Mouse (Mus musculus) lung, embryonic 14.5 days (tissue): Measurements from ENCODE around the gene Skil. TPM values are rescaled to one million over a fixed set of nuclear protein-coding genes. Genes with fewer than 3 reads are reported as not detected.

Source experiments
- ATAC-seq: fragments of 200-750 bp; cut with Nextera tagmentation; 2 replicates; pipeline ENCODE4 v1.8.0; 2017; ENCODE audit warnings: mild to moderate bottlenecking, moderate TSS enrichment, moderate library complexity; ENCODE audit not compliant: insufficient read depth
- DNase-seq: peaks from one replicate; pipeline ENCODE4 v3.0.0-alpha.2; 2015
- H3K27ac ChIP-seq: fragments of 300-500 bp; sonication (generic); 2 replicates; pipeline ENCODE4 v1.5.1; 2014; ENCODE audit warnings: low read depth, mild to moderate bottlenecking, moderate library complexity
- H3K27me3 ChIP-seq: fragments of 300-500 bp; sonication (generic); 2 replicates; pipeline ENCODE4 v1.6.1; 2014; ENCODE audit warnings: low read length, control low read depth; ENCODE audit not compliant: insufficient read depth
- H3K36me3 ChIP-seq: fragments of 300-500 bp; sonication (generic); 2 replicates; pipeline ENCODE4 v1.6.1; 2014; ENCODE audit warnings: control low read depth; ENCODE audit not compliant: insufficient read depth
- H3K4me1 ChIP-seq: fragments of 300-500 bp; sonication (generic); 2 replicates; pipeline ENCODE4 v1.6.1; 2014; ENCODE audit warnings: antibody characterized with exemption, control low read depth; ENCODE audit not compliant: insufficient read depth
- H3K4me2 ChIP-seq: fragments of 300-500 bp; sonication (generic); 2 replicates; pipeline ENCODE4 v1.6.1; 2014; ENCODE audit warnings: mild to moderate bottlenecking
- H3K4me3 ChIP-seq: fragments of 300-500 bp; sonication (generic); 2 replicates; pipeline ENCODE4 v1.5.1; 2014; ENCODE audit warnings: low read depth, low read length
- H3K9ac ChIP-seq: fragments of 300-500 bp; sonication (generic); 2 replicates; pipeline ENCODE4 v1.6.1; 2014
- H3K9me3 ChIP-seq: fragments of 300-500 bp; sonication (generic); 2 replicates; pipeline ENCODE4 v1.6.1; 2016; ENCODE audit warnings: low read depth, low read length, control low read depth
- CTCF ChIP-seq: IDR thresholded peaks from 2 replicates; pipeline ENCODE4 v1.5.1; 2016; ENCODE audit warnings: antibody characterized with exemption, low read depth
- WGBS: fragments of 180-500 bp; shearing (Covaris S2); extraction: QIAGEN DNeasy Blood & Tissue Kit; methylation state at CpG from one replicate; pipeline ENCODE4 v1.1.7; 2014; 5-methylcytosine and 5-hydroxymethylcytosine counted together
- polyA plus RNA-seq: library from polyadenylated mRNA; unstranded; fragments of >200 nt; fragmentation: Nextera tagmentation; extraction: Ambion mirVana; gene quantifications from 2 replicates; pipeline ENCODE4 v1.2.1, GENCODE M21; 2014

The Skil gene
- polyA plus RNA-seq, 1 experiment from 2014 or later = 24.0 TPM

DNA sequence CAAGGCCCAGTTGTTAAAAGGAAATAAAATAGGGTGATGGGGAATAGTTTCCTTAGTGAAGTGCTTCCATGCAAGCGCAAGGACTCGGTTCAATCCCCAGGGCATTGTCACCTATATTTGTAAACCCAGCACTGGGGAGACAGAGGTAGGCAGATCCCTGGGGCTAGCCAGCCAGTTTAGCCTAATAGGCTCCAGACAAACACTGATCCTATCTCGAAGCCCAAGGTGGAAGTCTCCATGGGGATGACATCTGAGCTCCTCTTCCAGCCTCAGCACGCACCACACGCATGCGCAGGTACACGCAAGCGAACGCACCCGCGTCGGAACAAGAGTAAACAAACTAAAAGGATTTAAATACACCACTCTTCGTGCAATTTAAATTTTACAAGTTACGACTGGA, 23.1 kb upstream of the Skil start:
- no peaks in the 10 kb centered on the region for H3K36me3 ChIP-seq

DNA sequence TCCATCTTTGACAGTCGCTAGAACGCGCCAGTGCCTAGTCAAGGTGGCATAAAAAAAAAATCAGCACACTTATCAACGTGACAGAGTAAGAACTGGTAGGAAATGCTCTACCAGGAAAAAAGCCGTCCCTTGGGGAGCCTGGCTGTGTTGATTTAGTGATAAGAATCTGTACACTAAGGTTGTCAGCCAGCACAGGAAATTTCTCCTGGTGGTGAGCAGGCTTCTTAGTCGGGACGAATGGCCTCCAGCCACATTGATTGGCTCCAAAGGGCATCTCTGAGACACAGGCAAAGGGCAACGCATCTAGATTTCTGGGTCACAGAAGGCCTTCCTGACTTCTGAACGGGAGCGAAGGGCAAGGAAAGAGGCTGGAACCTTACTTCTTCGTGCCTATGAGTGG, 19.1 kb upstream of the Skil start:
- ATAC-seq = no peak

More for the DNA sequence above, 23.1 kb upstream of the Skil start:
- WGBS = 88% methylated on average over 14 of the region's 14 CpGs
- H3K4me1 ChIP-seq = no peaks in the 10 kb centered on the region
- no peaks in the 10 kb centered on the region for H3K9me3 ChIP-seq
- no peaks in the 10 kb centered on the region for H3K27me3 ChIP-seq
- ATAC-seq = no peak
- H3K9ac ChIP-seq = no peak overlapping the region
- H3K4me3 ChIP-seq = no peak overlapping the region
- DNase-seq = no peak
- H3K27ac ChIP-seq = no peak overlapping the region
- no peak for TF ChIP-seq CTCF
- no peak overlapping the region for H3K4me2 ChIP-seq

DNA sequence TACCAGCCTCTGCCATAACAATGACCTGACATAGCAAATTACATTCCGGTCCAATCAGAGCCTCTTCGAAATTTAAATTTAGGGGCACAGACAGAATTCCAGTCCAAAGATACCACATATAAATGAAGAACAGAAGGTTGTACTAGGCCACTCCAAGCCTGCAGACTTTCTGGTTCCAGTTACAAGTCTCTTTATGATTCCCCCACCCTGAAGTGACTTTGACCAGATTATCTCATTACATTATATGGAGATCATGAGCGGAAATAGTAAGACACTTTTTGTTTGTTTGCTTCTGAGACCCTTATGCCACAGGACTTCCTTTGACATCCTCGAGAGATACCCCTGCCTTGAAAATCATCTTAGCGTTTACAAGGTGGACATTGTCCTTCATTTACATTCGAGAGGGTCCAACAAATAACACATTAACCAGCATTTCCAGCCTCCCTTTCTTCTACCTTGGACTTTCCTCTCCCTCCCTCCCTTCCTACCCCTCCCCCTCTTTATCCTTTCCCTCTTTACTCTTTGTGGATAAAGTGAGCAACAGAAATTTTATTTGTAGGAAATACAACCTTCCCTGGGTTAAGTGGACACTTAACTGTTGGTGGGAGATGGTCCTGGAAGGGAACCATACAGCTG, 17.7 kb upstream of the Skil start:
- Histone ChIP-seq H3K4me2 (no peak overlapping the region), H3K4me3 (no peak overlapping the region), H3K27me3 (no peaks in the 10 kb centered on the region), H3K36me3 (no peaks in the 10 kb centered on the region), H3K9me3 (no peaks in the 10 kb centered on the region), H3K4me1 (no peaks in the 10 kb centered on the region), H3K9ac (no peak overlapping the region), H3K27ac (no peak overlapping the region)
- 84% methylated on average over 6 of the region's 6 CpGs for WGBS
- no peak for TF ChIP-seq CTCF
- DNase-seq = no peak
- no peak for ATAC-seq

More for the DNA sequence above, 19.1 kb upstream of the Skil start:
- Histone ChIP-seq H3K4me1 (no peaks in the 10 kb centered on the region), H3K4me2 (no peak overlapping the region), H3K36me3 (no peaks in the 10 kb centered on the region), H3K4me3 (no peak overlapping the region), H3K27me3 (no peaks in the 10 kb centered on the region), H3K27ac (no peak overlapping the region), H3K9ac (no peak overlapping the region), H3K9me3 (no peaks in the 10 kb centered on the region)
- 31% methylated on average over 11 of the region's 11 CpGs for WGBS
- peak; percentile 49 for DNase-seq
- TF ChIP-seq CTCF = no peak

DNA sequence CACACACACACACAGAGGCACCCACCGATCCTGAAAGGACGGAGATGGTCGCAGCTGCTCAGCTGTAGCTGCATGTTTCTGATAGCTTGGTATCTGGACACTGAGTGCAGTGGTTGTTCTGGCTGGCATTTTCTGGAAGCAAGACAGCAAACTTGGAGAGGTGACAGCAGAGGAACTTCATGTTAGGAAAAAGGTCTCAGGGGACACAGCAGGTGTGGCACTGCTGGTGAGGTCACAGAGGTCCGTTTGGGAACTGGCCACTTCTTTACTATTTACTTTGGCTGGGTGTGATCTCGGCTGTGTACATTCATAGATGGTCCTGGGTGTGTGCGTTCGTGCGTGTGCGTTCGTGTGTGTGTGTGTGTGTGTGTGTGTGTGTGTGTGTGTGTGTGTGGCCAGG, 15.4 kb upstream of the Skil start:
- Histone ChIP-seq H3K9me3 (no peaks in the 10 kb centered on the region), H3K4me1 (peaks cover 6% of the 10 kb centered on the region; the same call in 1 of the 2 replicates), H3K4me3 (no peak overlapping the region), H3K27me3 (no peaks in the 10 kb centered on the region), H3K9ac (no peak overlapping the region), H3K27ac (no peak overlapping the region), H3K36me3 (no peaks in the 10 kb centered on the region), H3K4me2 (no peak overlapping the region)
- DNase-seq = no peak
- no peak for ATAC-seq
- TF ChIP-seq CTCF = no peak
- WGBS = 59% methylated on average over 10 of the region's 10 CpGs

DNA sequence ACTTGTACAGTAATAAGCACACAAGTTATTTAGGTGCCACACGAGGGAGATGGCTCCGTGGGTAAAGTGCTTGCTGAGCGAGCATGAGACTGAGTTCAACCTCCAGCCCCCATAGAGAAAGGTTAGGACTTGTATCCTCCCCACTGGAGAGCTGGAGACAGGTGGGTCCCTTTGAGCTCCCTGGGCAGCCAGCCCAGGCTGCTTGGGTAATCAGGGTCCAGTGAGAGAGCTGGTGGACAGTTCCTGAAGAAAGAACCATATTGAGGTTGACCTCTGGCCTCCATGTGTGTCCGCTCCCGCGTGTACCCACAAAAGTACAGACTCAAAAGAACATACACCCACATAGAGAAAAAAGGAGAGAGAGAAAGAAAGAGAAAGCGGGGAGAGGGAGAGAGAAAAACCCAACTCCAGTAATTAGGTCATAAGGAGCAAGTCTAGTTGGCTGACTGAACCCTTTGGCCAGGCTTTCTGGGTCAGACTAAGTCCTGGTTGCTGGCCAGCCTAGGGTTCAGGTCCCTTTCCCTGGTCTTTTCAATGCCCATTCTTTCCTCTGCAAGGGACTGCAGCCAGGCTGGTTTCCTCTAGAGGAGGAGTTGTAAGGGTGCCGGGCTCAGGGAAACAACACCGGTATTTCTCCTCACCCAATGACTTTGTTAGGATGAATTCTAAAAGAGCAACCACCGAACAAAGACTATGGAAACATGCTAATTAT, 13.9 kb upstream of the Skil start:
- no peak for ATAC-seq
- Histone ChIP-seq H3K9me3 (no peaks in the 10 kb centered on the region), H3K36me3 (no peaks in the 10 kb centered on the region), H3K27me3 (no peaks in the 10 kb centered on the region), H3K27ac (no peak overlapping the region), H3K4me1 (peaks cover 6% of the 10 kb centered on the region; the same call in 1 of the 2 replicates), H3K4me3 (no peak overlapping the region), H3K4me2 (no peak overlapping the region), H3K9ac (no peak overlapping the region)
- no peak for DNase-seq
- 82% methylated on average over 10 of the region's 10 CpGs for WGBS
- TF ChIP-seq CTCF = no peak

DNA sequence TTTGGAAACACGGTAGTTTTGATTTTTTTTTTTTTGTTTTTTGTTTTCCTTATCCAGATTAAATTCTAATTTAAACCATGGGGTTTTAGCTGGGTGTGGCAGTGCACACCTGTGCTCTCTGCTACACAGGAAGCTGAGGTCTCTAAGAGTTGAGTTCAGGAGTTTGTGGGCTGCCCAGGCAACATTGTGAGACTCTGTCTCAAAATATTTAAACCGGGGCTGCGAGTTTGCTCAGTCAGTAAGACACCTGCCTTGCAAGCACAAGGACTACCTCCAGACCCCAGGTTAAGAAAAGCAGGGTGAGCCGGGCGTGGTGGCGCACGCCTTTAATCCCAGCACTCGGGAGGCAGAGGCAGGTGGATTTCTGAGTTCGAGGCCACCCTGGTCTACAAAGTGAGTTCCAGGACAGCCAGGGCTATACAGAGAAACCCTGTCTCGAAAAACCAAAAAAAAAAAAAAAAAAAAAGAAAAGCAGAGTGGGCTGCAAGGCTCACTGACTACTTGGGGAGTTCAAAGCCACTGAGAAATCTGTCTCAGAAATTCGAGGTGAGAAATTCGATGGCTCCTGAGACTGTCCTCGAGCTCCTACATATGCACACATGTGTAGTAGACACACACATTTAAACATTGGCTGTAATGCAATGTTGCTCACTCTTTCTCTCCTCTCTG, 11.9 kb upstream of the Skil start:
- DNase-seq = no peak
- WGBS = 88% methylated on average over 12 of the region's 13 CpGs
- no peak overlapping the region for H3K4me3 ChIP-seq
- no peaks in the 10 kb centered on the region for H3K36me3 ChIP-seq
- no peak for ATAC-seq
- peaks cover 6% of the 10 kb centered on the region; the same call in 1 of the 2 replicates for H3K4me1 ChIP-seq
- H3K9ac ChIP-seq = no peak overlapping the region
- no peak overlapping the region for H3K27ac ChIP-seq
- no peaks in the 10 kb centered on the region for H3K9me3 ChIP-seq
- TF ChIP-seq CTCF = no peak
- H3K4me2 ChIP-seq = peak overlapping the region; percentile 47; the same call in 1 of the 2 replicates
- H3K27me3 ChIP-seq = no peaks in the 10 kb centered on the region
